Mouse (Mus musculus) monocyte, adult 2 months (primary cell): ENCODE measurements around the gene Nectin2.
"Not testable (repeated sequence)": the region's sequence is repeated elsewhere in the genome, so short reads cannot be mapped to it uniquely, and the experiment has no call there.

Source experiments
- DNase-seq, 2 experiments: peaks; one replicate each; pipeline ENCODE4 v3.0.0; 2022; ENCODE audit warnings: low spot score in 2 of 2, low read depth in 1 of 2

Nectin2 gene

GRCm38 (mm10) chr7:19750217-19751069 is at the start of gene Nectin2:
Gene Nectin2 (minus strand): TSS chr7:19750483.
- peak; percentile 59 to 71 for DNase-seq

GRCm38 (mm10) chr7:19796697-19797588 is 46.7 kb upstream of the Nectin2 start, which contains the start of gene Cblc:
Gene Cblc (minus strand): TSS chr7:19796809.
- peak; percentile 33 to 74 for DNase-seq

- DNase-seq, result no peak
Measured at GRCm38 (mm10) chr7:19796254-19796653, 46.0 kb upstream of the Nectin2 start.

GRCm38 (mm10) chr7:19795236-19795635 is 45.0 kb upstream of the Nectin2 start:
- DNase-seq, result no peak

GRCm38 (mm10) chr7:19792701-19793630 is 42.7 kb upstream of the Nectin2 start:
- DNase-seq, result no peak

- DNase-seq, result not testable (repeated sequence)
Measured at GRCm38 (mm10) chr7:19791504-19791903, 41.2 kb upstream of the Nectin2 start.

GRCm38 (mm10) chr7:19789904-19790347 is 39.6 kb upstream of the Nectin2 start:
- peak; percentile 47 to 77 for DNase-seq

GRCm38 (mm10) chr7:19785874-19786458 is 35.7 kb upstream of the Nectin2 start:
- DNase-seq, result no peak

GRCm38 (mm10) chr7:19784764-19785535 is 34.7 kb upstream of the Nectin2 start:
- DNase-seq, result no peak

- DNase-seq, result no peak
Measured at GRCm38 (mm10) chr7:19783630-19784029, 33.3 kb upstream of the Nectin2 start.

GRCm38 (mm10) chr7:19782645-19783044 is 32.4 kb upstream of the Nectin2 start:
- DNase-seq, result no peak

GRCm38 (mm10) chr7:19781741-19782140 is 31.5 kb upstream of the Nectin2 start:
- DNase-seq, result no peak

- no peak for DNase-seq
Measured at GRCm38 (mm10) chr7:19779903-19780302, 29.6 kb upstream of the Nectin2 start.

- no peak for DNase-seq
Measured at GRCm38 (mm10) chr7:19778645-19779044, 28.4 kb upstream of the Nectin2 start.

GRCm38 (mm10) chr7:19777049-19777723 is 26.9 kb upstream of the Nectin2 start:
- DNase-seq, result no peak

GRCm38 (mm10) chr7:19771682-19772081 is 21.4 kb upstream of the Nectin2 start:
- DNase-seq, result no peak

- DNase-seq, result no peak
Measured at GRCm38 (mm10) chr7:19770984-19771391, 20.7 kb upstream of the Nectin2 start, which contains the start of gene Bcam. Gene Bcam (minus strand): TSS chr7:19771016.

GRCm38 (mm10) chr7:19770375-19770754 is 20.1 kb upstream of the Nectin2 start:
- DNase-seq, result no peak
